Mouse (Mus musculus): Measurements from ENCODE around the gene Abcf2. TPM values are rescaled to one million over a fixed set of nuclear protein-coding genes. Genes with fewer than 3 reads are reported as not detected.
"Not testable (repeated sequence)": the region's sequence is repeated elsewhere in the genome, so short reads cannot be mapped to it uniquely, and the experiment has no call there.

Gene Abcf2
- polyA plus RNA-seq, 1 experiment from 2014 or later: 36.9 TPM

GRCm38 (mm10) chr5:24576801-24577182 is 475 bp downstream of the Abcf2 start:
- under 1% methylated on average over 32 of the region's 32 CpGs for WGBS (ENCODE audit: insufficient replicate concordance)
- H3K9me3 ChIP-seq (replicated peaks; ENCODE audit: control insufficient read depth, low read length): no peaks in the 10 kb centered on the region
- peak overlapping the region; percentile 88 for H3K4me3 ChIP-seq (ENCODE audit: low read depth, low read length)
- H3K4me1 ChIP-seq (ENCODE audit: control insufficient read depth, low read depth, low read length): peaks cover 14% of the 10 kb centered on the region; the same call in 1 of the 2 replicates
- H3K9ac ChIP-seq (ENCODE audit: low read depth, low read length): peak overlapping the region; percentile 86
- peak overlapping the region; percentile 95 for H3K4me2 ChIP-seq (ENCODE audit: low read depth, low read length)
- H3K27me3 ChIP-seq (ENCODE audit: control insufficient read depth, insufficient read depth, low read depth, low read length): no peaks in the 10 kb centered on the region
- peak overlapping the region; percentile 67 for H3K27ac ChIP-seq (ENCODE audit: low read length)
- H3K36me3 ChIP-seq (ENCODE audit: control insufficient read depth, insufficient read depth): peaks cover 10% of the 10 kb centered on the region
- peak; percentile 19 for ATAC-seq (ENCODE audit: low read depth)

- no peak for ATAC-seq (ENCODE audit: low read depth)
- Histone ChIP-seq H3K9ac (ENCODE audit: low read depth, low read length) (no peak overlapping the region), H3K4me2 (ENCODE audit: low read depth, low read length) (peak overlapping the region; percentile 95), H3K4me1 (ENCODE audit: control insufficient read depth, low read depth, low read length) (peaks cover 14% of the 10 kb centered on the region; the same call in 1 of the 2 replicates), H3K4me3 (ENCODE audit: low read depth, low read length) (no peak overlapping the region), H3K27ac (ENCODE audit: low read length) (no peak overlapping the region), H3K27me3 (ENCODE audit: control insufficient read depth, insufficient read depth, low read depth, low read length) (no peaks in the 10 kb centered on the region), H3K9me3 (replicated peaks; ENCODE audit: control insufficient read depth, low read length) (no peaks in the 10 kb centered on the region), H3K36me3 (ENCODE audit: control insufficient read depth, insufficient read depth) (peaks cover 12% of the 10 kb centered on the region)
- 81% methylated on average over 1 of the region's 1 CpGs for WGBS (ENCODE audit: insufficient replicate concordance)
Observed at GRCm38 (mm10) chr5:24575948-24576347, 1.3 kb downstream of the Abcf2 start.

- no peaks in the 10 kb centered on the region for H3K9me3 ChIP-seq (replicated peaks; ENCODE audit: control insufficient read depth, low read length)
- H3K36me3 ChIP-seq (ENCODE audit: control insufficient read depth, insufficient read depth): no peaks in the 10 kb centered on the region
- H3K27me3 ChIP-seq (ENCODE audit: control insufficient read depth, insufficient read depth, low read depth, low read length): peaks cover 4% of the 10 kb centered on the region; the same call in 1 of the 2 replicates
- H3K9ac ChIP-seq (ENCODE audit: low read depth, low read length): no peak within 1 kb of the TSS
- no peak for ATAC-seq (ENCODE audit: low read depth)
- no peak within 1 kb of the TSS for H3K27ac ChIP-seq (ENCODE audit: low read length)
- WGBS (ENCODE audit: insufficient replicate concordance): 42% methylated on average over 2 of the region's 2 CpGs
- H3K4me1 ChIP-seq (ENCODE audit: control insufficient read depth, low read depth, low read length): no peaks in the 10 kb centered on the region
- H3K4me2 ChIP-seq (ENCODE audit: low read depth, low read length): no peak within 1 kb of the TSS
- no peak within 1 kb of the TSS for H3K4me3 ChIP-seq (ENCODE audit: low read depth, low read length)
Observed at GRCm38 (mm10) chr5:24556709-24557108, 20.6 kb downstream of the Abcf2 start, which contains the start of gene 4931409K22Rik. TSS of gene 4931409K22Rik (minus strand) at chr5:24556809.

- not testable (repeated sequence) for H3K4me2 ChIP-seq (ENCODE audit: low read depth, low read length); H3K27ac ChIP-seq (ENCODE audit: low read length); H3K9ac ChIP-seq (ENCODE audit: low read depth, low read length); ATAC-seq (ENCODE audit: low read depth); H3K4me3 ChIP-seq (ENCODE audit: low read depth, low read length); H3K9me3 ChIP-seq (replicated peaks; ENCODE audit: control insufficient read depth, low read length); H3K4me1 ChIP-seq (ENCODE audit: control insufficient read depth, low read depth, low read length); H3K36me3 ChIP-seq (ENCODE audit: control insufficient read depth, insufficient read depth)
- 63% methylated on average over 7 of the region's 7 CpGs for WGBS (ENCODE audit: insufficient replicate concordance)
- peaks cover 13% of the 10 kb centered on the region for H3K27me3 ChIP-seq (ENCODE audit: control insufficient read depth, insufficient read depth, low read depth, low read length)
Observed at GRCm38 (mm10) chr5:24555335-24555734, 21.9 kb downstream of the Abcf2 start.

GRCm38 (mm10) chr5:24553621-24554244 is 23.5 kb downstream of the Abcf2 start:
- H3K27me3 ChIP-seq (ENCODE audit: control insufficient read depth, insufficient read depth, low read depth, low read length): peaks cover 20% of the 10 kb centered on the region
- H3K4me3 ChIP-seq (ENCODE audit: low read depth, low read length): no peak overlapping the region
- WGBS (ENCODE audit: insufficient replicate concordance): 50% methylated on average over 5 of the region's 5 CpGs
- no peak overlapping the region for H3K4me2 ChIP-seq (ENCODE audit: low read depth, low read length)
- H3K9me3 ChIP-seq (replicated peaks; ENCODE audit: control insufficient read depth, low read length): no peaks in the 10 kb centered on the region
- no peak overlapping the region for H3K27ac ChIP-seq (ENCODE audit: low read length)
- ATAC-seq (ENCODE audit: low read depth): no peak
- no peak overlapping the region for H3K9ac ChIP-seq (ENCODE audit: low read depth, low read length)
- H3K4me1 ChIP-seq (ENCODE audit: control insufficient read depth, low read depth, low read length): no peaks in the 10 kb centered on the region
- no peaks in the 10 kb centered on the region for H3K36me3 ChIP-seq (ENCODE audit: control insufficient read depth, insufficient read depth)

GRCm38 (mm10) chr5:24551317-24551688 is 26.0 kb downstream of the Abcf2 start:
- Histone ChIP-seq H3K27ac (ENCODE audit: low read length) (no peak overlapping the region), H3K4me3 (ENCODE audit: low read depth, low read length) (no peak overlapping the region), H3K9ac (ENCODE audit: low read depth, low read length) (no peak overlapping the region), H3K4me2 (ENCODE audit: low read depth, low read length) (no peak overlapping the region), H3K9me3 (replicated peaks; ENCODE audit: control insufficient read depth, low read length) (no peaks in the 10 kb centered on the region), H3K27me3 (ENCODE audit: control insufficient read depth, insufficient read depth, low read depth, low read length) (peaks cover 20% of the 10 kb centered on the region), H3K36me3 (ENCODE audit: control insufficient read depth, insufficient read depth) (no peaks in the 10 kb centered on the region), H3K4me1 (ENCODE audit: control insufficient read depth, low read depth, low read length) (no peaks in the 10 kb centered on the region)
- WGBS (ENCODE audit: insufficient replicate concordance): 36% methylated on average over 2 of the region's 2 CpGs
- no peak for ATAC-seq (ENCODE audit: low read depth)

- no peak for ATAC-seq (ENCODE audit: low read depth)
- Histone ChIP-seq H3K4me2 (ENCODE audit: low read depth, low read length) (no peak overlapping the region), H3K9me3 (replicated peaks; ENCODE audit: control insufficient read depth, low read length) (no peaks in the 10 kb centered on the region), H3K4me3 (ENCODE audit: low read depth, low read length) (no peak overlapping the region), H3K9ac (ENCODE audit: low read depth, low read length) (no peak overlapping the region), H3K4me1 (ENCODE audit: control insufficient read depth, low read depth, low read length) (no peaks in the 10 kb centered on the region), H3K27me3 (ENCODE audit: control insufficient read depth, insufficient read depth, low read depth, low read length) (peaks cover 20% of the 10 kb centered on the region), H3K27ac (ENCODE audit: low read length) (no peak overlapping the region), H3K36me3 (ENCODE audit: control insufficient read depth, insufficient read depth) (no peaks in the 10 kb centered on the region)
- 24% methylated on average over 26 of the region's 26 CpGs for WGBS (ENCODE audit: insufficient replicate concordance)
Observed at GRCm38 (mm10) chr5:24550598-24551316, 26.5 kb downstream of the Abcf2 start.

GRCm38 (mm10) chr5:24542643-24543042 is 34.6 kb downstream of the Abcf2 start:
- H3K27me3 ChIP-seq (ENCODE audit: control insufficient read depth, insufficient read depth, low read depth, low read length): peaks cover 4% of the 10 kb centered on the region; the same call in 1 of the 2 replicates
- ATAC-seq (ENCODE audit: low read depth): no peak
- WGBS (ENCODE audit: insufficient replicate concordance): 63% methylated on average over 7 of the region's 7 CpGs

GRCm38 (mm10) chr5:24541144-24541569 is 36.1 kb downstream of the Abcf2 start:
- no peak overlapping the region for H3K27ac ChIP-seq (ENCODE audit: low read length)
- no peak overlapping the region for H3K4me2 ChIP-seq (ENCODE audit: low read depth, low read length)
- H3K4me3 ChIP-seq (ENCODE audit: low read depth, low read length): no peak overlapping the region
- H3K9me3 ChIP-seq (replicated peaks; ENCODE audit: control insufficient read depth, low read length): no peaks in the 10 kb centered on the region
- WGBS (ENCODE audit: insufficient replicate concordance): 22% methylated on average over 6 of the region's 6 CpGs
- H3K4me1 ChIP-seq (ENCODE audit: control insufficient read depth, low read depth, low read length): no peaks in the 10 kb centered on the region; the same call in 1 of the 2 replicates
- no peak overlapping the region for H3K9ac ChIP-seq (ENCODE audit: low read depth, low read length)
- H3K27me3 ChIP-seq (ENCODE audit: control insufficient read depth, insufficient read depth, low read depth, low read length): peaks cover 7% of the 10 kb centered on the region
- ATAC-seq (ENCODE audit: low read depth): no peak
- no peaks in the 10 kb centered on the region for H3K36me3 ChIP-seq (ENCODE audit: control insufficient read depth, insufficient read depth)

More at GRCm38 (mm10) chr5:24542643-24543042, 34.6 kb downstream of the Abcf2 start:
- Histone ChIP-seq H3K4me3 (ENCODE audit: low read depth, low read length) (no peak overlapping the region), H3K9ac (ENCODE audit: low read depth, low read length) (no peak overlapping the region), H3K4me2 (ENCODE audit: low read depth, low read length) (no peak overlapping the region), H3K27ac (ENCODE audit: low read length) (no peak overlapping the region), H3K4me1 (ENCODE audit: control insufficient read depth, low read depth, low read length) (no peaks in the 10 kb centered on the region; the same call in 1 of the 2 replicates), H3K36me3 (ENCODE audit: control insufficient read depth, insufficient read depth) (no peaks in the 10 kb centered on the region), H3K9me3 (replicated peaks; ENCODE audit: control insufficient read depth, low read length) (no peaks in the 10 kb centered on the region)

All from liver, embryonic 16.5 days (tissue).